Mouse (Mus musculus): ENCODE measurements at regions not wholly inside any gene's neighbourhood (a gene's known extent, or its start where the extent isn't known, plus 50 kb on each side); places are given as distances from the start of the nearest gene placed in this dataset.
A peak's percentile ranks its signal among the peaks of the same experiment; 100 is the strongest.

DNA sequence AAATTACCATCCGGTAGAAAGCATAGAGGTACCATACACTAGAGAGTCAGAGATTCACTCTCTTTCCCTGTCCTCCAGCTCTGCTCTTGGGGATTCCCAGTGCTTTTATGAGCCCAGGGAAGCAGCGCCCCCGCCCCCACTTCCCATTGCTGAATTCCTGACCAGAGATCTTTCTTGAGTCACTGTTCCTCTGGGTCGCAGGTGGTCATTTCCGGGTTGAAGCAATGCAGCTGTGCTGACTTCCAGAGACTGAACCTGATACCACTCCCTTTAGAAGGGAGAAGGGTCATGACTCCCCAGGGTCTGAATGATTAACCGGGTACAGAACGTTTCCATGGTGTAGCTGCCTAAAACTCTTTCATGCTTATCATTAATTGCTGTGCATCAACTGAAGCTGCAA lies 128.9 kb downstream of the Cd83 start:
- DNase-seq (ENCODE audit: low spot score) = no peak

DNA sequence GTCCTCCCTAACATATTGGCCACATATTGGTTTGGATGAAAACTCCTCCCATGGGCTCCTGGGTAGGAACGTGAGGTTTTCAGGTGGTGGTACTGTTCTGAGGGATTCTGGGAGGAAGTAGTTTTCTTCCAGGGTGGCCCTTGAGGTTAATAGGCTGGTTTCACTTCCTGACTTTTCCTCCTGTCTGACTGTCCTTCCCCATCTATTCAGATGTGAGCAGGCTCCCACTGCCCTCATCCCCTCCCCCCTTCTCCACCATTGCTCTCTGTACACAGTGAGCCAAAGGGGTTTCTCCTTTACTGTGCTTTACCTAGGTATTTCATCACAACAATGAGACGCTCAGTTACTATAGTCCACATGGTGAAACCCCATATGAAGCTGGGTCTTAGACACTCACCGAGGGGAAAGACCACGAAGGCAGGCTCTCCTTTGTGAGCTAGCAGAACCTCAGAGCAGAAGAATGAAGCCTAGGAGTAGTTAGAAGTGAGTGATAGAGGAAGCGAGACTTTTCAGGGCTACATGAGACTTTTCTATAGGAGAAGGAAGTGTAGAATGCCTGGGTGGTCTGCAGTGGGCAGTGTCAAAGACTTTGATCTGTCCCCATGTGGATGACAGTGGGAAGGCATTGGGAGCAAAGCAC lies 135.3 kb downstream of the Cd83 start:
- no peak for DNase-seq (ENCODE audit: low spot score)

DNA sequence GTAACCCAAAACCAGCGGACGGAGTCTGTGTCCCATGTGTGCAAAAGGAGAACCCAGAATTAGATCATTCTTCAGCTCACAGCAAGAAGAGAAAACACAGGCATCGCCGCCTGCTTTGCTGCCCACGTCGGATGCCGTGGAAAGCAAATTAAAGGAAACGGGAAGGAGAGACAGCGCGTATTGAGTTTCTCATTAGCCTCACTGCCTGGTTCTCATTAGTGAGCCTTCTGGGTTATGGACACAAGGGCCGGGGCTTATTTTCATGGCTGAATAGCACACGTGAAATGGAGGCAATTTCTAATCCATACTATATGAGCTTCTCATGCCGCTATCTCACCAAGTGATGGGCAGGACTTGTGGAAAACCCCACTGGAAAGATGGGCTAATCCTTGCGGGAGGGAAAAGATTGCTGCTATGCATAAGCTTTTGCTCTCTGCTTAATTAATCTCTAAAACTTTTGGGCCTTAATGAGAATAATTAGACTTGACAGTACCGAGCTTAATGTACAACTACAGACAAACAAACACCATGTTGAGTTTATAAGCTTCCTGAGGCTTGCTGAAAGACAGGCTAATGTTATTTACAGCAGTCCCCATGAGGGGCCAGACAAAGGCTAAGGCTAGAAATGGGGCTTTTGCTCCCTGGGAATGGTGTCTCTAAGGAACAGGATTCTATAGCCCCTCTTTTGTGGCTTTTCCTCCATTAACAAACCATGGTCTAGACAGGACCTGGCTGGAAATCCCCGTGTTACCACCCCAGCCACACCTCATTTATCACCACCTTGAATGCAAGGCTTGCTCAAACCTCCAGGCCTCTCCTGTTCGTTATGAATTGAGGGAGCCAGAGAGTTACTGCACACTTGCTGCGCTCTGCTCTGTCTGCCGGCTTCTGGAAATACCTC lies 145.8 kb downstream of the Cd83 start:
- DNase-seq (ENCODE audit: low spot score) = no peak

DNA sequence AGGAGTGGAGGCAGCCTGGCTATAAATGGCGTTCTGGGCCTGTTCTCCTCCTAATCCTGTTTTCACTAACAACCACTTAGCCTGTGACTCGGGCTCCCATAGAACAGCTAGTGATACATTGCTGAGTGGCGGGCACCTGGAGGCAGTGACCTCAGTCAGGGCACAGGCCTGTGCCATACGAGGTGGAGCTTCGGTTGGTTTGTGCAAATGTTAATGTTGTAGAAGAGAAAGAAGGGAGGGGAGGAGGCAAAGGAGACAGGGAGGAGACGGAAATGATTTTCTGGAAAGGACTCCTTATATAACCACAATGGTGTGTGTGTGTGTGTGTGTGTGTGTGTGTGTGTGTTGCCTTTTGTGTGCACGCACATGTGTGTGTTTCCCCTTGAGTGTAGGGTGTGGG lies 148.4 kb downstream of the Cd83 start:
- DNase-seq (ENCODE audit: low spot score) = no peak

DNA sequence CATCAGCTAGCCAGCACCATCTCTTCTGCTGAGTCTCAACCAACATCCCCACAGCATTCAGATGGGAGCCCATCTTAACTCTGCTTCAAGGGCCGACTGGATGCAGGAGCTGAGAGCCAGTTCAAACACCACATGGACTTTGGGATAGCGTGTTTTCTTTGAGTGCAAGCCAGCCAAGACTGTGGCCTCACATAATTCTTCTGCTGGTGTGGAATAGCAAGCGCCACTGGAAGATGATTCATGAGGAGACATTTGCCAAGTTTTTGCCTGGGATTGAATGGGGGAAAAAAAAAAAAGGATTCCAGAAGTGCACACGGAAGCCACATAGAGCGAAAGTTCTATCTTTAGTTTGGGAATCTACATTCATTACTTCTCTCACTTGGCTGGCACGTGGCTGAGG lies 150.7 kb downstream of the Cd83 start:
- peak; percentile 3 for DNase-seq (ENCODE audit: low spot score)

DNA sequence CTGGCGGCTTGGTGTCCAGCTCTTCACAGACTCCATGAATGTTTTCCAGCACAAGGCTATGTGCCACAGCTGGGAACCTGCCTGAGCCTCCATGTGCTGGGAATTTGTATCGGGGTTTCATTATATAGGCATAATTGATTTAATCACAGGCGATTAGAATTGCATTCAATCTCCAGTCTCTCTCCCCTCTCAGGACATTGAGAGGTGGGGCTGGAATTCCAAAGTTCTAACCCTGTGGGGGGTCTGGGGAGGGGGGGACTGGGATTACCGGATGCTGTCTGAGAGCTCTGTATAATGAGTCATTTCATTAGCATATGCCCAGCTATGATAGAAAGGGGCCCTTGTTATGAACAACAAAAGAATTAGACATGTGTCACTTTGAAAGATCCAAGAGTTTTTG lies 151.9 kb downstream of the Cd83 start:
- DNase-seq (ENCODE audit: low spot score) = no peak

DNA sequence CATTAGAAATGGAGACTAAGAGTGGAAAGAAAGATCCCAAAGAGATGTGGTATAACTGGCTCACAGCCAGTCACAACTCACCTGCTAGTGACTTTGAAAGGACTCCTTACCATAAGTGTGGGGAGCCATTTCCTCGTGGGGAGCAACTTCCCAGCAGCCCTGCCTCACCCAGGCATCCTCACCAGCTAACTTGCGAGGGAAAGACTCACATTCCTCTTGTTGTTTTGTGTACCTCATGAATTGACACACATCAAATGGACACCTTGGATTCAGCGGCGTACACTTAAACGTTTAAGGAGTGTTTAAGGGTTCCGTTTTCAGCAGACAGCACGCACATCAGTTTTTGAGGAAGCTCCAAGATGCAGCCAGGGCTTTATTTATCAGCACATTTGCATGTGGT lies 154.0 kb downstream of the Cd83 start:
- DNase-seq (ENCODE audit: low spot score) = no peak

DNA sequence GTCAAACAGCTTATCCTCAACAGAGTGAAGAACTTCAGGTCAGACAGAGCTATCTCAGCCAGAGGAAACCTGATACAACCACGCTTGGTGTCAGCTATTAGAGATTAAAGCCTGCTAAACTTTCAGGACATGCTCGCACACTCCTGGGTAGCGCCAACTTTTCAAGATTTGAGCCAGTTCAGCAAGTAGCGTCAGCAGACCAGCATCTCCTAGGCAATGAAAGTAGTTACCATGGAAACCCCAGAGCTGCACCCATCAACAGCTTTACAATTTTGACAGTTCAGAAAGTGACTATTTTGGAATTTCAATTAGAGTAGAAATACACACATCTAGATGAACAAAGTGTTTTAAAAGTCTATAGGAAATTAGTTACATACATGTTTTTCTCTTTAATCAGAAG lies 154.8 kb downstream of the Cd83 start:
- DNase-seq (ENCODE audit: low spot score) = no peak

DNA sequence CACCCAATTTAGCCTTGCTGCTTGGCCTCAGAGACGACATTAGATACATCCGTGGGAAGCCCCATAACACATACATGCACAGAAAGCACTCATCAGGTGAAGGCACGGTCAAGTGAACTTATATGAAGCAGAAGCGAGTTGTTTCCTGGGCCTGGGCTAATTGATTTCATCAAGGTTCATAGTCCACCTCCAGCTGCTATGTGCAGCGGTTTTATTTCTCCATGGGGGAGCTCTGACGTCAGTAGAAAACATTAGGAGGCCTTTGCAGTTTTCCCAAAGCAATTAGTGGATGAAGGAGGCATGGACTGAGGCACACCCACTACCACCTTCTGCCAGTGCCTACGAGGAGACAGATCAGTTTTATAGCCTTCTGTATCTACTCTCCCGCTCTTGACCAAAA lies 157.2 kb downstream of the Cd83 start:
- DNase-seq (ENCODE audit: low spot score) = no peak

DNA sequence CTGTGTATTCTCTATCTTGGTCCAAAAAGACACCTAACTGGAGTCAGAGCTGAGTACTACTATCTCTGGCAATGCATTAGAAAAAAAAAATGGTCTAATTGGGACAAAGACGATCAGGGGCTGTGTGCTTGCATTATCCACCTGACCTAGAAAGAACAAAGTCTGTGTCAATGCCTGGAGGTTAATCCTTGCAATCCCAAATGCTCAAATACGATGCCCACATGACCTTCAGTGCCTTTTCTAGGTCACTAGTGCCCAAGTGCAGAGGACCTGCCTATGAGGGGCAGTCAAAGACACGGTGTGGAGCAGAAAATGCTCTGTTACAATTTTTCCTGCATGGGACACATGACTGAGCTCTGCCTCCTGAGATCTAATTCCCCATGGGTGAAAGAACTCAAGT lies 164.0 kb downstream of the Cd83 start:
- no peak for DNase-seq (ENCODE audit: low spot score)

DNA sequence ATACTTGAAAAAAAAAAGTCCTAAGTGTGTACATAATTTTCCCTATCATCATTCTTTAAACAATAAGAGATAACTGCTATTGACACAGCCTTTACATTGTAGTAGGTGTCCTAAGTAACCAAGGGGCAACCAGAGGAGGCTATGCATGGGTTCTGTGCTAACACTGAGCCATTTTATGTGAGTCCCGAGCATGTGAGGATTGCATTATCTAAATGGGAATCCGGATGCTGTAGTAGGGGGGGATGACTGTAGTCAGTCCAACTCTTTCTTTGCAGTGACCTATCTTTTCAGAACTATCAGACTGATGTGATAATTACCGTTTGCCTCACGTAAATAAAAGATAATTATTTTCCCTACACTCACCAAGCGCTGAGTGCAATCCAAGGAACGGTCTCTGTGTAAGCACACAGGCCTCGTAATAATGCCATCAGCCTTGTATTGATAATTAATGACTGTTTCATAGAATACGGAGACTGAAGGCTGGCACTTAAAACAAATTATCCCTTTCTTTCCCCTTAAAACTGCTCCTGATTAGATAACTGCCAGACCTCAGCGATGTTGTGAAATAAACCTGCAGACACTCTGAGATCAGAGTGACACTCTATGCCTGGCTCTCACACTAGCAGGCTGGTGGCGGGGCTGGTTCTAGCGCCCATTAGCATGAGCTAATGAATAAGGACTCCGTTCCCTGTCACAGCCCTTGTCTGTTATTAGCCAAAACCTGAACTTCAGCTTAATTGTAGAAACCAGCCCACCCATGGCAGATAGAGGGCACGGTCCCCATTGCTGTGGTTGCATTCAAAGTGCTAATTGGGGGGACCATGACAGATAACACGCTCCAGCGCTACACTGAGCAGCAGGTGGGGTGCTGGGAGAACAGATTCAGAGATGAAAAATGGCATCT lies 165.4 kb downstream of the Cd83 start:
- DNase-seq (ENCODE audit: low spot score) = no peak

DNA sequence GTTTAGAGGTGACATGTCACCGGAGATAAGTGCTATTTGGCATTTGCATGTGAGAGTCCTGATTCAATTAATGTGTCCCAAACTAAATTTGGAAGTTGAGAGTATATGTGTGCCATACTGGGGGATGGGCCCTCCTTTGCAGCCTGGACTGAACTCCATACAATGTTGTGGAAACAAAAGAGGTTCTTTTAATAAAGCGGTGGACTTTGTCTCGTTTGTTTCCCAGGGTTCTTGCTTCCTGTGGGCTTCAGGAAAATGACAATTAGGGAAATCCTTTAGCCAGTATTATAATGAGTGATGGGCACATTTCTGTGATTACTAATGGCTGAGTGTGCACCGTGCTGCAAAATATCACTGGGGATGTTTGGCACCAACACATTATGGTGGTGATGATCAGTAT lies 167.9 kb downstream of the Cd83 start:
- no peak for DNase-seq (ENCODE audit: low spot score)

DNA sequence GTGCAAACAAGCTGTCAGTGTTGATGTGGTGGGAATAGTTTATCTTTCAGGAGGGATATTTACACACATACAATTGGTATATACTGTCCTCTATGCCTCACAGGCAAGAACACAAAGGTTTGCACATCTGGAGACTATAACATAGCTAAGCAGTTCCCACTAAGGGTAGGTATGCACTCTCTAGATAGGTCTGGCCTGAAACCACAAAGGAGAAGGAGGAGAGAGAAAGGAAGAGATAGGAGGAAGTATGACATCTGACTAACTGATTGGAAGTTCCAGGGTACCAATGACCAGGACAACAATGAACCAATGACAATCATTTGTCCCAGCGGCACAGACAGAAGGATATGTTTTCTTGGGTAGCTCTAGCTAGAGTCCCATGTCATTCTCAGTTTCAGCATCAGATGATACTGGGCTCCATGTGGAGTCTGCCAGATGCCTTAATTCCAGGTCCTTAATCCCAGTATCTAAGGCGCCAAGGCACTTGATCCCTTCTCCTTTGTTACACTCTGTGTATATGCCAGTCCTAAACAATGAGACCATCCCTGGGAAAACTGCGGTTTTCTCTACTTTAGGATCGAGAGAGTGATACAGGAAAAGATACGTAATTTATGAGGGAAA lies 168.5 kb downstream of the Cd83 start:
- no peak for DNase-seq (ENCODE audit: low spot score)

DNA sequence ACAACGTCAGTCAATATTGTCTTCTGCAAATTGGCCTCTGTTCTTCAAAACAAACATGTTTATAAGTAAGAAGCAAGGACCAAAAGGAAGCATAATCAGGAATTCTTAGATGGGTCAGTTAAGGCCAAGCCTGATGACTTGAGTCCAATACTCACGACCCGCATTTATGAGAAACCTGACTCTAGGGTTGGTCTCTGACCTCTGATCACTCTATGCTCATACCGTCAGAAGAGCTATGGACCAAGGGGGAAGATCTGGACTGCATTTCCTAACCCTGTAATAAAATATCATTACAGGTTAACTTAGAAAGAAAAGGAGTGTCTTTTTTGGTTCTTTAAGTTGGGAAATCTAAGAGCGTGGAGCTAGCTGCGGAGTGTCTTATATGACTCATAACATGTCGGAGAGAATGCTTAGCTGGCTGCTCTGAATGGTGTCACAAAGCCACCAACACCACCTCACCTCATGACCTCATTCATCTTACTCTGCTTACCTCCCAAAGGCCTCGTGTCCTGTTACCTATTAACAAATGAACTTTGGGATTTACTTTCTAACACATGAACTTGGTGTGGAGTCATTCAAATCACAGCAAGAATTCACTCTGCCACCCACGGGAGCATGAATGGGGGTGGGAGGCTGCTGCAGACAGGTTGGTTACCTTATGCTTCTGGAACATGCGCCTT lies 170.3 kb downstream of the Cd83 start:
- no peak for DNase-seq (ENCODE audit: low spot score)

DNA sequence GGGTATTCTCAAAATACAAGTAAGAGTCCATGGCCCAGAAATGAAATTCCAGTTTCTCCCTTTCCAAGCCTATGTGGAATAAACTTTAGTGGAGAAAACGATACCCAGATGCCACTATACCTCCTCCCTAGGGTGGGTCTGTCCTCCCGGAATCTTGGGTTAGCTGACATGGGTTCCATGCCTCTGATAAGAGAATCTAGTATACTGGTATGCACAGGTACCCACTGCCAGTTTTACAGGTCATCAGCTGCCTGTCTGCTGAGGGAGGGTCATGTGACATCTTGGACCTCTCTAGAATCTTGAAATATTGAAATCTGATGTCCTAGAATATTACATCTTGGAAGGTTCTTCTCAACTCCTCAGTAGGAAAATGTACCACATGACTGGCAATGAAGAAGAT lies 172.5 kb downstream of the Cd83 start:
- DNase-seq (ENCODE audit: low spot score) = no peak

DNA sequence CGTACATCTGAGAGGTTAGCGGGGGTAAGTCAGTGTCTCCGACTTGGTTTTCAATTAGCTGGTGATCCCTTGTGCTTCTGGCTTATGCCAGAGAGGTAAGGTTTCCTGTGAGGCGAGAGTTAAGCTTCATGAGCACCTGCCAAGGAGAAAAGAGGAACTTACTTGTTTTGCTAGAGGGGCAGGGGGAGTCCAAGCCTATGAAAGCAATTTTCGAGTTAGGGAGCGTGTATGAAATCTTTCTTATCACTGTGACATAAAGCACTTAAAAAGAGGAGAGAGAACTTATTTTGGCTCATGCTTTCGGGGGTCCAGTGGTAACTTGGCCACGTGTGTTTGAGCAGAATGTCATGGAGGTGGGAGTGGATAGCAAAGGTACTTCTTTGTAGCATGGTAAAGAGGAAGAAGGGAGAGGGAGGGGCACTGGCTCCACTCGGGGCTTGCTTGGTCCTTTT lies 174.6 kb downstream of the Cd83 start:
- no peak for DNase-seq (ENCODE audit: low spot score)

DNA sequence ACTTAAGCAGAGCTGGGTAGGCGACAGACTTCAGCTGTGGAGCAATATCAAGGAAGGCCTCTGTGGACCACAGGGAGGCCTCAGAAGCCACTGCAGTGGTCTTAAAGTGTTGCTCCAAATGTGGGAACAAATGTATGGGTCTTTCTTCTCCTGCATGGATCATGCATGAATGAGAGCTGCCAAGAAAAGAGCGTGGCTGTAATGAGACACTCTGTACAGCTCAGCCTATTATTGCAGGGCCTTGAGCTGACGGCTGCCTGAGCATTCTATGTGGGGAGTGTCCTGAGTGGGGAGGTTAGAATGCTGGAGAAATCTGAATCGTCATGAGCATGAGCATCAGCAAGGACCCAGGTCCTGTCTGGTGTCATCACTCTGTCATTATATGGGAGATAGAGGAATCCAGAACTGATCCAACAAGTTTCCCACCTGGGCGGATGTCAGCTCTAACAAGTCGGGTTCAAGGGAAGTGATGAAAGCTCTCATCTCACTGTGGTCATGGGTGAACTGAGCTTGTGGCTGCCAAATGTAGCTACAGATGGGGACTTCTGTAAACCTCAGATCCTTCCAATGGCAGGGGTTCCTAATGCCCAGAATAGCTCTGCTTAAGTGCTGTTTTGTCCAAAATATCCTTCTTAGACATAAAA lies 176.6 kb downstream of the Cd83 start:
- DNase-seq (ENCODE audit: low spot score) = no peak

DNA sequence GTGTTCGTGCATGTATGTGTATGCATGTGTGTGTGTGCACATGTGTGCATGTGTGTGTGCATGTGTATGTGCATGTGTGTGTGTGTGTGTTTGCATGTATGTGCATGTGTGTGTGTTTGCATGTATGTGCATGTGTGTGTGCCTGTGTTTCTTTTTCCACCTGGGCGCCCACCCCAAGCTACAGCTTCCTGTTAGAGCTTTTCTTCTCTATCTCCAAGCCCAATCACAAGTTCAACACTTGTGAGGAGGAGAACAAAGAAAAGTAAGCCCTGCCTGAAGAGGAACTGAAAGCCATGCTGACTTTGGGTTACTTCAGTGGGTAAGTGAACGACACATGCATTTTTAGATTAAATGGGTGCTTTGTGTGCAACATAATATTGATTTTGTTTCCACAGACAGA lies 177.4 kb downstream of the Cd83 start:
- no peak for DNase-seq (ENCODE audit: low spot score)

DNA sequence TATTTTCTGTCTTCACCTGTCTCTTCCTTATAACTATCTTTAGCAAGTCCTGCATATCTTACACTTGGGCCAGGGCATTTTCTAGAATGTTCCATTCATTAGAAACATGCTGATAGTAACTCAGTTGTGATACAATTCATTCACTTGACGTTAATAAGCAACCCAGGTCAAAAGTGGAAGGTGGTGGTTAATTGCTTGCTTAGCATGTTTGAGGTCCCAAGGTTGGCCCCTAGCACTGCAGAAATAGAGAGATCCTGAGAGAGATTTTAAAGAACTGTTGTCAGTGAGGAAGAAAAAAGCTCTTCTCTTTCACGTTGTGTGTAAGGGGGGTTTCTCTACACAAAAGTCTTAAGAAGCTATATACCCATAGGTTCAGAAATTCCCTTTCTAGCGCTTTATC lies 178.7 kb downstream of the Cd83 start:
- DNase-seq (ENCODE audit: low spot score) = no peak

DNA sequence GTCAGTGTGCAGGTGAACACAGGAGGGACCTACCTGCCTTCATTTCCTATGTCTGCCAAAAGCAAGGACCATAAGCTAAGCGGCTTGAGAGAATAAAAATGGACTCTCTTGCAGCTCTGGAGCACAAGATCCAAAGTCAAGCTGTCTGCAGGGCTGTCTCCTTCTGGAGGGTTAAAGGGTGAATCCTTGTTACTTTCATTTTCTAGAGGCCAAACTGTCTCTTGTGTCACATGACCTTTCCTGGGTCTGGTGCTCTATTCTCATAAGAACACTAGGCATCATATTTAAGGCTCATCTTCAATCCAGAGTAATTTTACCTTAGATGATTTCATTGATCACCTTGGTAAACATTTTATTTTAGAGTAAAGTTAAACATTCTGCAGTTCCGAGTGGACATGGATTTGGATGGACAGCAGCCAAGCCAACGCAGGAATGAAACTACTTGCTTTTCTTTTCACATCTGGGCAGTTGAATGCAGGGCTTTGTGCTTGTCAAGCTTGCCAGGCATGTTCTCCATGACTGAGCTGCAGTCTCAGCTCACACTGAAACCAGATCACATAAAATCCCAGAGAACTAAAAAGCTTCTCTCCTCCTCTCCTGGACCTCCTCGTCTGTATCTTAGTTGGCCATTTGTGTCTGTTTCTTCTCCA lies 180.8 kb downstream of the Cd83 start:
- no peak for DNase-seq (ENCODE audit: low spot score)

DNA sequence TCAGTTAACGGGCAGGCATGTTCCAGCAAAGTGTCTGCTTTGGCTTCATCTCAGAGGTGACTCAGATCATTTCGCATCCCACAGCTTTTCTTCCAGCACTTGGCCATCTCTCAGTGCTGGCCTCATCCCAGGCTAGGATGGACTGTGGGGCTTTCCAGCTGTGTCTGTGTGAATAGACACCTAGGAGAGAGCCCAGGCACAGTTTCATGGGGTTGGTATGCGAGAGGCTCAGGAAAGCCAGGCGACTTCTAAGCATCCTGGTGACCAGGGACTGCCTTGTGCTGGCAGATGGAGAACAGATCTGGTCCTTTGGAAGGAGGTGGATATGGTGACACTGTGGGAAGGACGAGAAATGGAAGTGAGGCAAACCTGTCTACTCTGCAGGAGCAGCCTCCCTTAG lies 182.9 kb downstream of the Cd83 start:
- no peak for DNase-seq (ENCODE audit: low spot score)

Data from ovary, adult 18-20 months (tissue).